Mouse (Mus musculus) hindbrain, embryonic 12.5 days (tissue): Measurements from ENCODE around the gene Hoxa5. TPM values are rescaled to one million over a fixed set of nuclear protein-coding genes. Genes with fewer than 3 reads are reported as not detected.
A peak's percentile ranks its signal among the peaks of the same experiment; 100 is the strongest.

Source experiments
- ATAC-seq: fragments of 200-750 bp; cut with Nextera tagmentation; 2 replicates; pipeline ENCODE4 v1.8.0; 2017; ENCODE audit warnings: moderate TSS enrichment; ENCODE audit not compliant: low FRiP score
- H3K27ac ChIP-seq: fragments of 300-500 bp; sonication (generic); 2 replicates; pipeline ENCODE4 v1.5.1; 2016; ENCODE audit warnings: mild to moderate bottlenecking
- H3K27me3 ChIP-seq: fragments of 300-500 bp; sonication (generic); 2 replicates; pipeline ENCODE4 v1.6.1; 2016; ENCODE audit warnings: mild to moderate bottlenecking
- H3K36me3 ChIP-seq: fragments of 300-500 bp; sonication (generic); 2 replicates; pipeline ENCODE4 v1.6.1; 2016; ENCODE audit warnings: mild to moderate bottlenecking
- H3K4me1 ChIP-seq: fragments of 300-500 bp; sonication (generic); 2 replicates; pipeline ENCODE4 v1.6.1; 2016
- H3K4me2 ChIP-seq: fragments of 300-500 bp; sonication (generic); replicated peaks from 2 replicates; pipeline ENCODE4 v1.6.1; 2016; ENCODE audit warnings: mild to moderate bottlenecking
- H3K4me3 ChIP-seq: fragments of 300-500 bp; sonication (generic); 2 replicates; pipeline ENCODE4 v1.5.1; 2016; ENCODE audit warnings: mild to moderate bottlenecking
- H3K9ac ChIP-seq: fragments of 300-500 bp; sonication (generic); 2 replicates; pipeline ENCODE4 v1.6.1; 2016; ENCODE audit warnings: mild to moderate bottlenecking, moderate library complexity
- H3K9me3 ChIP-seq: fragments of 300-500 bp; sonication (generic); replicated peaks from 2 replicates; pipeline ENCODE4 v1.6.1; 2016; ENCODE audit warnings: mild to moderate bottlenecking
- WGBS: fragments of 180-500 bp; shearing (Covaris S2); methylation state at CpG from one replicate; pipeline ENCODE4 v1.1.7; 2016; 5-methylcytosine and 5-hydroxymethylcytosine counted together
- microRNA counts: library from miRNA; unstranded; fragments of <30 nt; microRNA quantifications from one replicate; lab custom pipeline; 2017
- microRNA-seq: library from miRNA; unstranded; fragments of <30 nt; microRNA quantifications from one replicate; pipeline ENCODE4, GENCODE M21; 2017
- polyA plus RNA-seq: library from polyadenylated mRNA; unstranded; fragments of >200 nt; fragmentation: Nextera tagmentation; extraction: Ambion mirVana; gene quantifications from 2 replicates; pipeline ENCODE4 v1.2.1, GENCODE M21; 2016

Hoxa5 gene
- polyA plus RNA-seq, 1 experiment from 2014 or later = 53.4 TPM

GRCm38 (mm10) chr6:52157466-52158275 lies 46.7 kb downstream of the Hoxa5 start:
- no peak; the same call in 1 of the 2 replicates for ATAC-seq
- WGBS = under 1% methylated on average over 32 of the region's 32 CpGs
- Histone ChIP-seq H3K4me1 (peaks cover 23% of the 10 kb centered on the region), H3K4me3 (peak overlapping the region; percentile 66), H3K4me2 (peak overlapping the region; percentile 88), H3K9me3 (no peaks in the 10 kb centered on the region), H3K27me3 (peaks cover 74% of the 10 kb centered on the region), H3K9ac (peak overlapping the region; percentile 39; the same call in 1 of the 2 replicates), H3K36me3 (no peaks in the 10 kb centered on the region), H3K27ac (no peak overlapping the region)

GRCm38 (mm10) chr6:52156551-52157200 lies 47.7 kb downstream of the Hoxa5 start:
- ATAC-seq = no peak
- peaks cover 83% of the 10 kb centered on the region for H3K27me3 ChIP-seq
- no peaks in the 10 kb centered on the region for H3K9me3 ChIP-seq
- H3K9ac ChIP-seq = no peak overlapping the region
- H3K27ac ChIP-seq = no peak overlapping the region
- no peaks in the 10 kb centered on the region for H3K36me3 ChIP-seq
- 2% methylated on average over 20 of the region's 20 CpGs for WGBS
- peak overlapping the region; percentile 88 for H3K4me2 ChIP-seq
- H3K4me1 ChIP-seq = peaks cover 23% of the 10 kb centered on the region
- peak overlapping the region; percentile 66 for H3K4me3 ChIP-seq

GRCm38 (mm10) chr6:52155471-52155870 lies 48.9 kb downstream of the Hoxa5 start:
- H3K4me3 ChIP-seq = no peak overlapping the region
- H3K9me3 ChIP-seq = no peaks in the 10 kb centered on the region
- H3K4me1 ChIP-seq = peaks cover 23% of the 10 kb centered on the region
- H3K9ac ChIP-seq = no peak overlapping the region
- ATAC-seq = no peak
- H3K27ac ChIP-seq = no peak overlapping the region
- H3K36me3 ChIP-seq = no peaks in the 10 kb centered on the region
- no peak overlapping the region for H3K4me2 ChIP-seq
- WGBS = 54% methylated on average over 3 of the region's 3 CpGs
- peaks cover 89% of the 10 kb centered on the region for H3K27me3 ChIP-seq

- Histone ChIP-seq H3K4me1 (peaks cover 10% of the 10 kb centered on the region), H3K27ac (no peak overlapping the region), H3K4me3 (no peak overlapping the region), H3K9ac (no peak overlapping the region), H3K9me3 (no peaks in the 10 kb centered on the region), H3K4me2 (no peak overlapping the region), H3K36me3 (no peaks in the 10 kb centered on the region), H3K27me3 (peaks cover 89% of the 10 kb centered on the region)
- WGBS = 5% methylated on average over 5 of the region's 5 CpGs
- no peak for ATAC-seq
These were observed 50.3 kb downstream of the Hoxa5 start for GRCm38 (mm10) chr6:52154044-52154443.

GRCm38 (mm10) chr6:52153270-52153669 lies 51.1 kb downstream of the Hoxa5 start:
- no peak for ATAC-seq
- H3K36me3 ChIP-seq = no peaks in the 10 kb centered on the region
- no peak overlapping the region for H3K9ac ChIP-seq
- no peak overlapping the region for H3K4me3 ChIP-seq
- WGBS = 2% methylated on average over 6 of the region's 6 CpGs
- peaks cover 7% of the 10 kb centered on the region; the same call in 1 of the 2 replicates for H3K4me1 ChIP-seq
- no peak overlapping the region for H3K27ac ChIP-seq
- no peaks in the 10 kb centered on the region for H3K9me3 ChIP-seq
- peaks cover 84% of the 10 kb centered on the region for H3K27me3 ChIP-seq
- H3K4me2 ChIP-seq = no peak overlapping the region

GRCm38 (mm10) chr6:52152226-52153193 lies 51.9 kb downstream of the Hoxa5 start:
- H3K27ac ChIP-seq = no peak overlapping the region
- 0 out of 2 replicates have a peak, but pooled peaks cover 2% of the 10 kb centered on the region for H3K4me1 ChIP-seq
- peaks cover 82% of the 10 kb centered on the region for H3K27me3 ChIP-seq
- no peak for ATAC-seq
- no peaks in the 10 kb centered on the region for H3K36me3 ChIP-seq
- no peak overlapping the region for H3K4me3 ChIP-seq
- no peaks in the 10 kb centered on the region for H3K9me3 ChIP-seq
- no peak overlapping the region for H3K4me2 ChIP-seq
- H3K9ac ChIP-seq = no peak overlapping the region
- 6% methylated on average over 16 of the region's 16 CpGs for WGBS

MicroRNAs encoded within 50 kb of the gene (microRNA counts, 519-probe panel; counts per million panel counts)
- 470 counts per million, percentile 58 among the panel's probes with 10 or more counts for microRNA mmu-miR-196b (lab: Ali Mortazavi, UCI)

Small RNAs within 50 kb of the gene (microRNA-seq; reads per million reads assigned to microRNA genes)
- gene Mir196b = 38.8 reads per million, percentile 36 among the genes with 10 or more reads in this experiment

Other genes with a start within 250 kb of the Hoxa5 start
- 24.4 and 27.8 TPM in 2 replicates for gene Skap2, start 192.0 kb downstream of the Hoxa5 start, polyA plus RNA-seq
- gene Hoxa1, start 46.3 kb downstream of the Hoxa5 start, polyA plus RNA-seq = 2.1 and 3.2 TPM in 2 replicates
- gene Hoxa2, start 39.8 kb downstream of the Hoxa5 start, polyA plus RNA-seq = 52.2 and 70.1 TPM in 2 replicates
- gene 5730596B20Rik, start 27.1 kb downstream of the Hoxa5 start, polyA plus RNA-seq = 5.6 and 6.9 TPM in 2 replicates
- 6.9 and 12.5 TPM in 2 replicates for gene Hoxa4, start 12.8 kb downstream of the Hoxa5 start, polyA plus RNA-seq
- gene Hoxa6, start 4.1 kb upstream of the Hoxa5 start, polyA plus RNA-seq = 18.7 and 20.5 TPM in 2 replicates
- gene Hoxa3, start 8.7 kb upstream of the Hoxa5 start, polyA plus RNA-seq = 13.7 and 19.5 TPM in 2 replicates
- gene Gm28308, start 8.8 kb upstream of the Hoxa5 start, polyA plus RNA-seq = not detected in 2 replicates
- gene Hoxa7, start 17.3 kb upstream of the Hoxa5 start, polyA plus RNA-seq = 0.79 and 1.0 TPM in 2 replicates
- gene Hoxa9, start 26.5 kb upstream of the Hoxa5 start, polyA plus RNA-seq = 0.12 TPM in 1 of 2 replicates, not detected in the other
- not detected in 2 replicates for gene Hoxa10, start 36.3 kb upstream of the Hoxa5 start, polyA plus RNA-seq
- gene Hoxa11, start 41.2 kb upstream of the Hoxa5 start, polyA plus RNA-seq = not detected in 2 replicates
- not detected in 2 replicates for gene Hoxa13, start 56.3 kb upstream of the Hoxa5 start, polyA plus RNA-seq
- 11.5 and 12.6 TPM in 2 replicates for gene Evx1, start 108.9 kb upstream of the Hoxa5 start, polyA plus RNA-seq